ENCODE assay signal across 20 mouse cellular contexts in genomic region chr5:133660351-133660750, GRCm38 (mm10).
"Had no signal": no experiment of that assay in that cellular context is flagged by ENCODE, and none has a peak within 500 bp of the region (broad histone marks: within the 10 kb centered on the region; RNA-seq: fewer than 3 reads in every experiment).

No protein-coding gene starts in this region.

- H3K4me2 ChIP-seq: liver, embryonic 11.5 days; liver, embryonic 13.5 days; liver, embryonic 15.5 days; lung, embryonic 15.5 days; midbrain, embryonic 11.5 days; midbrain, embryonic 13.5 days; midbrain, embryonic 15.5 days; neural tube, embryonic 12.5 days had no signal

- H3K27ac ChIP-seq: liver, embryonic 13.5 days; liver, embryonic 15.5 days; lung, embryonic 15.5 days; macrophage; midbrain, embryonic 13.5 days; midbrain, embryonic 15.5 days; neural tube, embryonic 12.5 days had no signal

- H3K4me1 ChIP-seq: liver, embryonic 13.5 days; liver, embryonic 15.5 days; lung, embryonic 15.5 days; megakaryocyte, embryonic 14.5 days; midbrain, embryonic 13.5 days; midbrain, embryonic 15.5 days; neural tube, embryonic 12.5 days had no signal

- H3K9me3 ChIP-seq: liver, embryonic 15.5 days; lung, embryonic 15.5 days; midbrain, embryonic 13.5 days; midbrain, embryonic 15.5 days; neural tube, embryonic 12.5 days had no signal

- H3K27me3 ChIP-seq: liver, embryonic 13.5 days; liver, embryonic 15.5 days; lung, embryonic 15.5 days; megakaryocyte, embryonic 14.5 days; midbrain, embryonic 13.5 days; midbrain, embryonic 15.5 days; neural tube, embryonic 12.5 days had no signal

- ATAC-seq: liver, postnatal 0 days; midbrain, embryonic 13.5 days; midbrain, embryonic 15.5 days had no signal

- DNase-seq: liver; liver, embryonic 13.5 days; liver, postnatal 0 days; retina, postnatal 1 day; right cerebral cortex, adult 18-20 months; right cerebral cortex, postnatal 25 days; right cerebral cortex, postnatal 4 days; spleen, adult 18-20 months; thymus, adult 18-20 months; thymus, postnatal 14 days; thymus, postnatal 36 days had no signal

- H3K4me3 ChIP-seq: liver, embryonic 13.5 days; liver, embryonic 15.5 days; lung, embryonic 15.5 days; megakaryocyte, embryonic 14.5 days; midbrain, embryonic 13.5 days; midbrain, embryonic 15.5 days; neural tube, embryonic 12.5 days had no signal

- H3K36me3 ChIP-seq: liver, embryonic 13.5 days; liver, embryonic 15.5 days; lung, embryonic 15.5 days; midbrain, embryonic 13.5 days; midbrain, embryonic 15.5 days; neural tube, embryonic 12.5 days had no signal

- H3K9ac ChIP-seq: liver, embryonic 13.5 days; liver, embryonic 15.5 days; liver, postnatal 0 days; lung, embryonic 15.5 days; midbrain, embryonic 13.5 days; midbrain, embryonic 15.5 days; neural tube, embryonic 12.5 days had no signal
